Mouse (Mus musculus) neural tube, embryonic 14.5 days (tissue): ENCODE measurements at regions not wholly inside any gene's neighbourhood (a gene's known extent, or its start where the extent isn't known, plus 50 kb on each side); places are given as distances from the start of the nearest gene placed in this dataset.
A peak's percentile ranks its signal among the peaks of the same experiment; 100 is the strongest.

Experiments
- ATAC-seq: fragments of 200-750 bp; cut with Nextera tagmentation; 2 replicates; pipeline ENCODE4 v1.8.0; 2017; ENCODE audit warnings: low read depth, mild to moderate bottlenecking, moderate TSS enrichment, moderate library complexity
- H3K27ac ChIP-seq: fragments of 300-500 bp; sonication (generic); 2 replicates; pipeline ENCODE4 v1.5.1; 2014; ENCODE audit warnings: low read depth, mild to moderate bottlenecking, control low read depth, low read length, moderate library complexity, mixed read lengths
- H3K27me3 ChIP-seq: fragments of 300-500 bp; sonication (generic); 2 replicates; pipeline ENCODE4 v1.6.1; 2014; ENCODE audit warnings: low read length; ENCODE audit not compliant: control insufficient read depth, insufficient read depth
- H3K36me3 ChIP-seq: fragments of 300-500 bp; sonication (generic); 2 replicates; pipeline ENCODE4 v1.6.1; 2014; ENCODE audit warnings: low read length, mixed read lengths; ENCODE audit not compliant: control insufficient read depth, insufficient read depth
- H3K4me1 ChIP-seq: fragments of 300-500 bp; sonication (generic); 2 replicates; pipeline ENCODE4 v1.6.1; 2014; ENCODE audit warnings: low read length; ENCODE audit not compliant: control insufficient read depth, insufficient read depth
- H3K4me2 ChIP-seq: fragments of 300-500 bp; sonication (generic); 2 replicates; pipeline ENCODE4 v1.6.1; 2014; ENCODE audit warnings: mild to moderate bottlenecking, low read depth, low read length, control low read depth
- H3K4me3 ChIP-seq: fragments of 300-500 bp; sonication (generic); 2 replicates; pipeline ENCODE4 v1.5.1; 2014; ENCODE audit warnings: low read depth, low read length, control low read depth, mixed read lengths
- H3K9ac ChIP-seq: fragments of 300-500 bp; sonication (generic); replicated peaks from 2 replicates; pipeline ENCODE4 v1.6.1; 2014; ENCODE audit warnings: low read depth, mild to moderate bottlenecking, control low read depth, low read length, mixed read lengths
- H3K9me3 ChIP-seq: fragments of 300-500 bp; sonication (generic); 2 replicates; pipeline ENCODE4 v1.6.1; 2016; ENCODE audit warnings: low read length; ENCODE audit not compliant: control insufficient read depth
- WGBS: fragments of 180-500 bp; shearing (Covaris S2); extraction: QIAGEN DNeasy Blood & Tissue Kit; methylation state at CpG from one replicate; pipeline ENCODE4 v1.1.7; 2014; 5-methylcytosine and 5-hydroxymethylcytosine counted together

- 72% methylated on average over 8 of the region's 8 CpGs for WGBS
- no peak for ATAC-seq
- Histone ChIP-seq H3K4me2 (no peak overlapping the region), H3K9me3 (no peaks in the 10 kb centered on the region), H3K36me3 (no peaks in the 10 kb centered on the region), H3K4me3 (no peak overlapping the region), H3K4me1 (no peaks in the 10 kb centered on the region), H3K9ac (no peak overlapping the region), H3K27ac (no peak overlapping the region), H3K27me3 (no peaks in the 10 kb centered on the region)
Observed at GRCm38 (mm10) chr17:79964850-79965249, 68.9 kb upstream of the Atl2 start.

- H3K36me3 ChIP-seq, result no peaks in the 10 kb centered on the region
- WGBS, result 85% methylated on average over 2 of the region's 2 CpGs
- no peak overlapping the region for H3K4me2 ChIP-seq
- no peaks in the 10 kb centered on the region for H3K27me3 ChIP-seq
- H3K27ac ChIP-seq, result no peak overlapping the region
- H3K4me1 ChIP-seq, result no peaks in the 10 kb centered on the region
- H3K4me3 ChIP-seq, result no peak overlapping the region
- H3K9ac ChIP-seq, result no peak overlapping the region
- no peak for ATAC-seq
- H3K9me3 ChIP-seq, result no peaks in the 10 kb centered on the region
Observed at GRCm38 (mm10) chr17:79963330-79963729, 67.4 kb upstream of the Atl2 start.

GRCm38 (mm10) chr17:79961391-79961790, 65.5 kb upstream of the Atl2 start:
- Histone ChIP-seq H3K9me3 (no peaks in the 10 kb centered on the region), H3K4me1 (no peaks in the 10 kb centered on the region), H3K36me3 (no peaks in the 10 kb centered on the region), H3K4me3 (no peak overlapping the region), H3K27me3 (no peaks in the 10 kb centered on the region), H3K27ac (no peak overlapping the region), H3K4me2 (no peak overlapping the region), H3K9ac (no peak overlapping the region)
- WGBS, result 84% methylated on average over 9 of the region's 9 CpGs
- ATAC-seq, result no peak

GRCm38 (mm10) chr17:79960688-79961087, 64.8 kb upstream of the Atl2 start:
- no peaks in the 10 kb centered on the region for H3K9me3 ChIP-seq
- no peaks in the 10 kb centered on the region for H3K36me3 ChIP-seq
- H3K9ac ChIP-seq, result no peak overlapping the region
- no peak overlapping the region for H3K4me3 ChIP-seq
- no peaks in the 10 kb centered on the region for H3K27me3 ChIP-seq
- 50% methylated on average over 3 of the region's 3 CpGs for WGBS
- H3K4me2 ChIP-seq, result no peak overlapping the region
- H3K4me1 ChIP-seq, result no peaks in the 10 kb centered on the region
- ATAC-seq, result no peak
- no peak overlapping the region for H3K27ac ChIP-seq

- H3K9me3 ChIP-seq, result no peaks in the 10 kb centered on the region
- H3K27ac ChIP-seq, result no peak overlapping the region
- no peak overlapping the region for H3K4me2 ChIP-seq
- H3K36me3 ChIP-seq, result no peaks in the 10 kb centered on the region
- 43% methylated on average over 1 of the region's 1 CpGs for WGBS
- no peak overlapping the region for H3K9ac ChIP-seq
- no peak overlapping the region for H3K4me3 ChIP-seq
- no peak for ATAC-seq
- no peaks in the 10 kb centered on the region for H3K27me3 ChIP-seq
- no peaks in the 10 kb centered on the region for H3K4me1 ChIP-seq
Observed at GRCm38 (mm10) chr17:79955267-79955666, 59.3 kb upstream of the Atl2 start.

GRCm38 (mm10) chr17:79954624-79955244, 58.8 kb upstream of the Atl2 start:
- H3K4me1 ChIP-seq, result no peaks in the 10 kb centered on the region

GRCm38 (mm10) chr17:79948591-79949475, 52.9 kb upstream of the Atl2 start:
- no peak overlapping the region for H3K4me2 ChIP-seq
- 0 out of 2 replicates have a peak overlapping the region, but pooled peaks have one; percentile 25 for H3K27ac ChIP-seq

More at GRCm38 (mm10) chr17:79954624-79955244, 58.8 kb upstream of the Atl2 start:
- no peak overlapping the region for H3K4me3 ChIP-seq
- no peak overlapping the region for H3K27ac ChIP-seq
- H3K36me3 ChIP-seq, result no peaks in the 10 kb centered on the region
- H3K4me2 ChIP-seq, result no peak overlapping the region
- WGBS, result 66% methylated on average over 6 of the region's 6 CpGs
- H3K27me3 ChIP-seq, result no peaks in the 10 kb centered on the region
- no peak for ATAC-seq
- no peak overlapping the region for H3K9ac ChIP-seq
- H3K9me3 ChIP-seq, result no peaks in the 10 kb centered on the region

More at GRCm38 (mm10) chr17:79948591-79949475, 52.9 kb upstream of the Atl2 start:
- no peak overlapping the region for H3K9ac ChIP-seq
- H3K27me3 ChIP-seq, result no peaks in the 10 kb centered on the region
- H3K36me3 ChIP-seq, result no peaks in the 10 kb centered on the region
- no peak overlapping the region for H3K4me3 ChIP-seq
- no peaks in the 10 kb centered on the region for H3K9me3 ChIP-seq
- WGBS, result 43% methylated on average over 11 of the region's 11 CpGs
- ATAC-seq, result no peak
- H3K4me1 ChIP-seq, result no peaks in the 10 kb centered on the region
